Mouse (Mus musculus): ENCODE measurements at regions not wholly inside any gene's neighbourhood (a gene's known extent, or its start where the extent isn't known, plus 50 kb on each side); places are given as distances from the start of the nearest gene placed in this dataset.
"Not testable (repeated sequence)": the region's sequence is repeated elsewhere in the genome, so short reads cannot be mapped to it uniquely, and the experiment has no call there.

DNA sequence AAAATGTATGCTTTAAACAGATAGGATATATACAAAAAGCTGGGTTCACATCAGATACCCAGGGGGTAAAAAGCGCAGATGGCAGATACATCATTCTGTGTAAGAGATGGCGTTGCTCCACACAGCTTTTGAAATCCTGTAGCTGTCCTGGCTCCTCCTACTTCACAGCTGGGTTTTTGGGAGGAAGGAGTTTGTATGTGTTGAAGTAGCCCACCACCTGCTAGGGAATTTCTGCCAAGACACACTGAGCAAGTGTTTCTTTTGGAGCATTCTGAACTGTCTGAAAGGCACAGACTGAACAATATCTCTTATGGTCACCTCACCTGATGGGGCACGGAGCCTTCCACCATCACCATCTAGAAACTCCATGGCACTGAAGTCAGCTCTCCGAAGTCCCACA is 128.3 kb downstream of the H60c start:
- ATAC-seq (replicated peaks; ENCODE audit: insufficient number of reproducible peaks, low FRiP score, low TSS enrichment), result no peak
- H3K36me3 ChIP-seq (ENCODE audit: control insufficient read depth, insufficient read depth, low read length), result no peaks in the 10 kb centered on the region
- H3K4me3 ChIP-seq (ENCODE audit: low read depth, low read length), result no peak overlapping the region
- no peaks in the 10 kb centered on the region; the same call in 1 of the 2 replicates for H3K9me3 ChIP-seq (replicated peaks; ENCODE audit: control insufficient read depth, low read length)
- no peaks in the 10 kb centered on the region for H3K27me3 ChIP-seq (ENCODE audit: control insufficient read depth, insufficient read depth, low read length)
- WGBS (ENCODE audit: insufficient replicate concordance), result 79% methylated on average over 4 of the region's 4 CpGs
- no peak overlapping the region for H3K9ac ChIP-seq (ENCODE audit: low read depth, low read length)
- no peaks in the 10 kb centered on the region for H3K4me1 ChIP-seq (ENCODE audit: control insufficient read depth, insufficient read depth, low read length)
- H3K27ac ChIP-seq (ENCODE audit: low read depth, low read length), result no peak overlapping the region
- H3K4me2 ChIP-seq, result no peak overlapping the region

- Histone ChIP-seq H3K27me3 (ENCODE audit: control insufficient read depth, insufficient read depth, low read length) (no peaks in the 10 kb centered on the region), H3K4me1 (ENCODE audit: control insufficient read depth, insufficient read depth, low read length) (no peaks in the 10 kb centered on the region), H3K9me3 (replicated peaks; ENCODE audit: control insufficient read depth, low read length) (peaks cover 31% of the 10 kb centered on the region), H3K4me3 (ENCODE audit: low read depth, low read length) (no peak overlapping the region), H3K27ac (ENCODE audit: low read depth, low read length) (no peak overlapping the region), H3K9ac (ENCODE audit: low read depth, low read length) (no peak overlapping the region), H3K4me2 (no peak overlapping the region), H3K36me3 (ENCODE audit: control insufficient read depth, insufficient read depth, low read length) (no peaks in the 10 kb centered on the region)
- ATAC-seq (replicated peaks; ENCODE audit: insufficient number of reproducible peaks, low FRiP score, low TSS enrichment), result no peak
- 74% methylated on average over 1 of the region's 1 CpGs for WGBS (ENCODE audit: insufficient replicate concordance)
Observed at GRCm38 (mm10) chr10:3127491-3127890, 140.1 kb downstream of the H60c start.

- H3K9ac ChIP-seq (ENCODE audit: low read depth, low read length), result no peak overlapping the region
- no peak overlapping the region for H3K4me3 ChIP-seq (ENCODE audit: low read depth, low read length)
- H3K9me3 ChIP-seq (replicated peaks; ENCODE audit: control insufficient read depth, low read length), result peaks cover 58% of the 10 kb centered on the region
- no peaks in the 10 kb centered on the region for H3K27me3 ChIP-seq (ENCODE audit: control insufficient read depth, insufficient read depth, low read length)
- H3K36me3 ChIP-seq (ENCODE audit: control insufficient read depth, insufficient read depth, low read length), result 0 out of 2 replicates have a peak, but pooled peaks cover 5% of the 10 kb centered on the region
- no peak for ATAC-seq (replicated peaks; ENCODE audit: insufficient number of reproducible peaks, low FRiP score, low TSS enrichment)
- H3K4me1 ChIP-seq (ENCODE audit: control insufficient read depth, insufficient read depth, low read length), result no peaks in the 10 kb centered on the region
- no peak overlapping the region for H3K27ac ChIP-seq (ENCODE audit: low read depth, low read length)
- 75% methylated on average over 3 of the region's 3 CpGs for WGBS (ENCODE audit: insufficient replicate concordance)
- no peak overlapping the region for H3K4me2 ChIP-seq
Observed at GRCm38 (mm10) chr10:3117451-3118070, 150.0 kb downstream of the H60c start.

- H3K9me3 ChIP-seq (replicated peaks; ENCODE audit: control insufficient read depth, low read length), result peaks cover 43% of the 10 kb centered on the region
- not testable (repeated sequence) for H3K9ac ChIP-seq (ENCODE audit: low read depth, low read length)
Observed at GRCm38 (mm10) chr10:3114421-3114820, 153.2 kb downstream of the H60c start.

GRCm38 (mm10) chr10:3107955-3108354 is 159.6 kb downstream of the H60c start:
- ATAC-seq (replicated peaks; ENCODE audit: insufficient number of reproducible peaks, low FRiP score, low TSS enrichment); H3K9ac ChIP-seq (ENCODE audit: low read depth, low read length); H3K36me3 ChIP-seq (ENCODE audit: control insufficient read depth, insufficient read depth, low read length); H3K4me1 ChIP-seq (ENCODE audit: control insufficient read depth, insufficient read depth, low read length); H3K27me3 ChIP-seq (ENCODE audit: control insufficient read depth, insufficient read depth, low read length); H3K4me2 ChIP-seq; H3K27ac ChIP-seq (ENCODE audit: low read depth, low read length); H3K4me3 ChIP-seq (ENCODE audit: low read depth, low read length): not testable (repeated sequence)
- 73% methylated on average over 2 of the region's 2 CpGs for WGBS (ENCODE audit: insufficient replicate concordance)
- peaks cover 22% of the 10 kb centered on the region for H3K9me3 ChIP-seq (replicated peaks; ENCODE audit: control insufficient read depth, low read length)

More at GRCm38 (mm10) chr10:3114421-3114820, 153.2 kb downstream of the H60c start:
- not testable (repeated sequence) for H3K36me3 ChIP-seq (ENCODE audit: control insufficient read depth, insufficient read depth, low read length); H3K4me1 ChIP-seq (ENCODE audit: control insufficient read depth, insufficient read depth, low read length); H3K4me3 ChIP-seq (ENCODE audit: low read depth, low read length); H3K27me3 ChIP-seq (ENCODE audit: control insufficient read depth, insufficient read depth, low read length); H3K4me2 ChIP-seq; H3K27ac ChIP-seq (ENCODE audit: low read depth, low read length); ATAC-seq (replicated peaks; ENCODE audit: insufficient number of reproducible peaks, low FRiP score, low TSS enrichment)
- WGBS (ENCODE audit: insufficient replicate concordance), result 79% methylated on average over 4 of the region's 8 CpGs
